Mouse (Mus musculus): ENCODE data around the gene Mok. TPM values are rescaled to one million over a fixed set of nuclear protein-coding genes. Genes with fewer than 3 reads are reported as not detected.

The Mok gene
- polyA plus RNA-seq (2015; fragmentation: Nextera tagmentation; extraction: Ambion mirVana), result 14.0 and 16.0 TPM in 2 replicates

GRCm38 (mm10) chr12:110840348-110841198 lies at the start of gene Mok:
TSS of gene Mok (minus strand) at chr12:110840939.
- peak within 1 kb of the TSS; percentile 77 for H3K27ac ChIP-seq (replicated peaks)
- ATAC-seq (ENCODE audit: low FRiP score, low read depth), result peak; percentile 88
- H3K4me3 ChIP-seq, result peak within 1 kb of the TSS; percentile 80
- peak within 1 kb of the TSS; percentile 63 for H3K9ac ChIP-seq
- H3K4me1 ChIP-seq (replicated peaks), result peaks cover 47% of the 10 kb centered on the region
- H3K9me3 ChIP-seq, result no peaks in the 10 kb centered on the region
- 0 out of 2 replicates have a peak, but pooled peaks cover 2% of the 10 kb centered on the region for H3K27me3 ChIP-seq
- under 1% methylated on average over 71 of the region's 71 CpGs for WGBS
- peak within 1 kb of the TSS; percentile 64 for H3K4me2 ChIP-seq
- H3K36me3 ChIP-seq, result no peaks in the 10 kb centered on the region

DNA sequence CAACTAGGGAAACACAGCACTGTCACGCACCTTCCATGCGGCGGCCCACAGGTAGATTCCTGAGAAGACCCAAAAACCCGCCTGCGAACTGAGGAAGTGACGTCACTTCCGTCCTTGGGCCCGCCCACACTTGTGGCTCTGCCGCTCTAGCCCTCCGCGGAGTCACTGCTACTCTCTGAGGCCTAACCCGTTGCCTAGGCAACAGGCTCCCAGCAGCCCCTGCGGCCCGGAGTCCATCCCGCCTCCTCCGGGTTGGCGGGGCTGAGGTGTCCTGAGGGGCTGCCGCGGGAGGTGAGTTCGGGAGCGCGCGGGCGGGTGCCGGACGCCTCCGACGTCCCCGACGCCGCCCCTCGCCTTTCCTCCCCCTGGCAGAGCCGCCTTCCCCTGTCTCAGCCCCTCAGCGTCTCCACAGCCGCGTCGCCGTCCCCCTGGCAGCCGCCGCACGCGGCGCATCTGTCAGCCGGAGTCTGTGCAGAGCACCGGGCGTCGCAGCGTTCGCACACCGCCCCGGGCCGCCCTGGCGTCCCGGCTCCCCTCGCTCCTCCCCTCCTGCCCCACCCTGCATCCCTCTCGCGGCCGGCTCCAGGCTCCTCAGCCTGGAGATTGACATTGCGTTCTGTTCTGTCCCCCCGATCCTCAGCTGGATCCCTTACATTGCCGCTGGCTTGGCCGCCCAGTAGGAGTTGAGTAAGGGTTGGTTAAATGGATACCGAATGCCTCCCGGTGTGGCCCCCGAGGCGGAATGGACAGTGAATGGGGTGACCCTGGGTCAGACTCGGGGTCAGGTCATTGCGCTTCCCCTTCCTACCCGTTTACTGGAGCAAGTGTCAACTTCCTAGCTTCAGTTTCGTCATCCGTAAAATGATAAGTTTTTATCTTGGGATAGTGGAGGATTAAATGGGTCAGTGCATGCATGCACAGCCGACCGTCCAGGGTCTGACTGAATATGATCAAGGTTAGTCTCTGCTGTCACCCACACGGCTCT lies 48.6 kb upstream of the Mok start, which contains the start of the genes Cinp and Tecpr2:
Cinp (minus strand) TSS at position 110 of the 985 bp plus-strand sequence.
Tecpr2 (plus strand) TSS at position 229 of the 985 bp plus-strand sequence.
- no peaks in the 10 kb centered on the region for H3K36me3 ChIP-seq
- H3K27me3 ChIP-seq, result no peaks in the 10 kb centered on the region
- peak within 1 kb of the TSS; percentile 89 for H3K27ac ChIP-seq (replicated peaks)
- WGBS, result under 1% methylated on average over 71 of the region's 74 CpGs
- peak within 1 kb of the TSS; percentile 83 for H3K9ac ChIP-seq
- H3K4me3 ChIP-seq, result peak within 1 kb of the TSS; percentile 79
- no peaks in the 10 kb centered on the region for H3K9me3 ChIP-seq
- H3K4me1 ChIP-seq (replicated peaks), result peaks cover 23% of the 10 kb centered on the region
- ATAC-seq (ENCODE audit: low FRiP score, low read depth), result peak; percentile 99
- H3K4me2 ChIP-seq, result peak within 1 kb of the TSS; percentile 90

GRCm38 (mm10) chr12:110888606-110889005 lies 47.9 kb upstream of the Mok start:
- peaks cover 2% of the 10 kb centered on the region; the same call in 1 of the 2 replicates for H3K36me3 ChIP-seq
- H3K9ac ChIP-seq, result peak overlapping the region; percentile 83
- peak; percentile 72 for ATAC-seq (ENCODE audit: low FRiP score, low read depth)
- no peaks in the 10 kb centered on the region for H3K27me3 ChIP-seq
- WGBS, result under 1% methylated on average over 25 of the region's 25 CpGs
- H3K4me3 ChIP-seq, result peak overlapping the region; percentile 79
- no peaks in the 10 kb centered on the region for H3K9me3 ChIP-seq
- peaks cover 23% of the 10 kb centered on the region for H3K4me1 ChIP-seq (replicated peaks)
- H3K27ac ChIP-seq (replicated peaks), result peak overlapping the region; percentile 89
- peak overlapping the region; percentile 90 for H3K4me2 ChIP-seq

DNA sequence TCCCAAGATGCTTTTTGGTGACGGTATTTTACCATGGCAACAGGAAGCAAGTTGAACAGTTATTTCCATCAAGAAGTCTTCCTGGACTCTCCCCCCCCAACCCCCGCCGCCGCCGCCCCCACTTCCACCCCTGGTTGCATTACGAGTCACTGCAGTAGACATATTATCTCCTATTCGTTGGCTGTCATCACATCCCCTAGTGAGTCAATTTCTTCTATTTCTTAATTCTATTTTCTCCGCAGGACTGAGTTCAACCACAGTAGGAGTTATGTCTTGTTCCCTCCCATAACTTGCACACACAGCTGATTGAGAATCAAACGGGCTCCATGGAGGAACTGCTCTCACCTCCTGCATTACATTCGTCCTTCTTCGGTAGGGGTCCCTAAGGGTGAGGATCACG lies 47.4 kb upstream of the Mok start:
- Histone ChIP-seq H3K4me1 (replicated peaks) (peaks cover 23% of the 10 kb centered on the region), H3K27ac (replicated peaks) (no peak overlapping the region), H3K4me3 (peak overlapping the region; percentile 79), H3K4me2 (peak overlapping the region; percentile 90), H3K27me3 (no peaks in the 10 kb centered on the region), H3K36me3 (peaks cover 4% of the 10 kb centered on the region; the same call in 1 of the 2 replicates), H3K9me3 (no peaks in the 10 kb centered on the region), H3K9ac (peak overlapping the region; percentile 83)
- WGBS, result 48% methylated on average over 12 of the region's 12 CpGs
- no peak for ATAC-seq (ENCODE audit: low FRiP score, low read depth)

DNA sequence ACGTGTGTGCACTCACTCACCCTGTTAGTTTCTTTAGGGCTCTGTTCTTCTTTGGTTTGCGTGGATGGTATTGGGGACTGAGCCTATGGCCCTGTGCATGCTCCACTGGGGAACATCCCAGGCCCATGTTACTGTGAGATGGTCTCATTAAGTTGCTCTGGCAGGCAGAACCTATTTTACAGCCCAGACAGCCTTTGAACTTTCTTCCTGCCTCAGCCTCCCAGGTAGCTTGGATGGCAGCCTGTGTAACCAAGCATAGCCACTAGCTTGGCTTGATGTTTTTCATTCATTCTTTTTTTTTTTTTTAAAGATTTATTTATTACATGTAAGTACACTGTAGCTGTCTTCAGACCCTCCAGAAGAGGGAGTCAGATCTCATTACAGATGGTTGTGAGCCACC lies 44.5 kb upstream of the Mok start:
- peaks cover 18% of the 10 kb centered on the region for H3K4me1 ChIP-seq (replicated peaks)
- H3K27ac ChIP-seq (replicated peaks), result no peak overlapping the region
- no peaks in the 10 kb centered on the region for H3K9me3 ChIP-seq
- no peak overlapping the region for H3K4me3 ChIP-seq
- WGBS, result 98% methylated on average over 2 of the region's 2 CpGs
- peaks cover 16% of the 10 kb centered on the region; the same call in 1 of the 2 replicates for H3K36me3 ChIP-seq
- no peak for ATAC-seq (ENCODE audit: low FRiP score, low read depth)
- H3K27me3 ChIP-seq, result no peaks in the 10 kb centered on the region
- no peak overlapping the region for H3K9ac ChIP-seq
- H3K4me2 ChIP-seq, result no peak overlapping the region

- Histone ChIP-seq H3K36me3 (peaks cover 38% of the 10 kb centered on the region), H3K9me3 (no peaks in the 10 kb centered on the region)
- WGBS, result 88% methylated on average over 7 of the region's 7 CpGs
These were observed 41.6 kb upstream of the Mok start for GRCm38 (mm10) chr12:110882291-110882690.

GRCm38 (mm10) chr12:110875351-110875750 lies 34.6 kb upstream of the Mok start:
- Histone ChIP-seq H3K9me3 (no peaks in the 10 kb centered on the region), H3K27me3 (no peaks in the 10 kb centered on the region), H3K36me3 (peaks cover 67% of the 10 kb centered on the region), H3K27ac (replicated peaks) (no peak overlapping the region), H3K4me1 (replicated peaks) (no peaks in the 10 kb centered on the region), H3K9ac (no peak overlapping the region), H3K4me3 (no peak overlapping the region), H3K4me2 (no peak overlapping the region)
- no peak for ATAC-seq (ENCODE audit: low FRiP score, low read depth)
- WGBS, result 91% methylated on average over 2 of the region's 2 CpGs

More at GRCm38 (mm10) chr12:110882291-110882690, 41.6 kb upstream of the Mok start:
- Histone ChIP-seq H3K4me1 (replicated peaks) (no peaks in the 10 kb centered on the region), H3K27me3 (no peaks in the 10 kb centered on the region), H3K4me2 (no peak overlapping the region), H3K9ac (no peak overlapping the region), H3K4me3 (no peak overlapping the region), H3K27ac (replicated peaks) (no peak overlapping the region)
- no peak for ATAC-seq (ENCODE audit: low FRiP score, low read depth)

GRCm38 (mm10) chr12:110871247-110871646 lies 30.5 kb upstream of the Mok start:
- Histone ChIP-seq H3K36me3 (peaks cover 57% of the 10 kb centered on the region), H3K27ac (replicated peaks) (no peak overlapping the region), H3K27me3 (no peaks in the 10 kb centered on the region), H3K4me2 (no peak overlapping the region), H3K4me1 (replicated peaks) (no peaks in the 10 kb centered on the region), H3K4me3 (no peak overlapping the region), H3K9ac (no peak overlapping the region), H3K9me3 (no peaks in the 10 kb centered on the region)
- no peak for ATAC-seq (ENCODE audit: low FRiP score, low read depth)
- WGBS, result 95% methylated on average over 5 of the region's 5 CpGs

DNA sequence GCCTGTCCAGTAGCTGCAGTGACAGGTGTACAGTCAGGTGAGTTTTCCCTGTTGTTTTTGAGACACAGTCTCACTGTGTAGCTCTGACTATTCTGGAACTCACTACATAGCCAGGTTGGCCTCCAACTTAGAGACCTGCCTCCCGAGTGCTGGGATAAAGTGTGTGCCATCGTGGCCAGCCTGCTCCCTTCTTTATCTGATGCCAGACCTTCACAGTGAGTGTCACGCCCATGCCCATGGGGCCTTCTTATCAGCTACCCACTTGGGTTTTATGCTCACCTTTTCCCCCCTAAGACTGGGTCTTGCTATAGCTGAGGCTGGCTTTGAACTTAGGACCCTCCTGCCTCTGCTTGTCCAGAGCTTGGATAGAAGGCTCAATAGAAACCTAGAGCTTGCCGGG lies 29.4 kb upstream of the Mok start:
- WGBS, result 87% methylated on average over 4 of the region's 4 CpGs
- no peak for ATAC-seq (ENCODE audit: low FRiP score, low read depth)
- Histone ChIP-seq H3K9ac (no peak overlapping the region), H3K9me3 (no peaks in the 10 kb centered on the region), H3K4me1 (replicated peaks) (no peaks in the 10 kb centered on the region), H3K36me3 (peaks cover 50% of the 10 kb centered on the region), H3K4me2 (no peak overlapping the region), H3K4me3 (no peak overlapping the region), H3K27me3 (no peaks in the 10 kb centered on the region), H3K27ac (replicated peaks) (no peak overlapping the region)

- 87% methylated on average over 10 of the region's 10 CpGs for WGBS
- Histone ChIP-seq H3K4me1 (replicated peaks) (no peaks in the 10 kb centered on the region), H3K9ac (no peak overlapping the region), H3K27me3 (no peaks in the 10 kb centered on the region), H3K36me3 (peaks cover 30% of the 10 kb centered on the region), H3K4me2 (no peak overlapping the region), H3K9me3 (no peaks in the 10 kb centered on the region), H3K27ac (replicated peaks) (no peak overlapping the region), H3K4me3 (no peak overlapping the region)
- ATAC-seq (ENCODE audit: low FRiP score, low read depth), result no peak
These were observed 25.2 kb upstream of the Mok start for GRCm38 (mm10) chr12:110865989-110866388.

GRCm38 (mm10) chr12:110865571-110865970 lies 24.8 kb upstream of the Mok start:
- H3K9me3 ChIP-seq, result no peaks in the 10 kb centered on the region
- no peak for ATAC-seq (ENCODE audit: low FRiP score, low read depth)
- H3K4me1 ChIP-seq (replicated peaks), result no peaks in the 10 kb centered on the region
- no peak overlapping the region for H3K9ac ChIP-seq
- no peak overlapping the region for H3K27ac ChIP-seq (replicated peaks)
- peaks cover 30% of the 10 kb centered on the region for H3K36me3 ChIP-seq
- no peaks in the 10 kb centered on the region for H3K27me3 ChIP-seq
- no peak overlapping the region for H3K4me3 ChIP-seq
- H3K4me2 ChIP-seq, result no peak overlapping the region
- 32% methylated on average over 6 of the region's 6 CpGs for WGBS
